Mouse (Mus musculus): ENCODE results near the gene Prelp. TPM values are rescaled to one million over a fixed set of nuclear protein-coding genes. Genes with fewer than 3 reads are reported as not detected.

Prelp gene
- polyA plus RNA-seq, 1 experiment from 2014 or later = 1.1 TPM

DNA sequence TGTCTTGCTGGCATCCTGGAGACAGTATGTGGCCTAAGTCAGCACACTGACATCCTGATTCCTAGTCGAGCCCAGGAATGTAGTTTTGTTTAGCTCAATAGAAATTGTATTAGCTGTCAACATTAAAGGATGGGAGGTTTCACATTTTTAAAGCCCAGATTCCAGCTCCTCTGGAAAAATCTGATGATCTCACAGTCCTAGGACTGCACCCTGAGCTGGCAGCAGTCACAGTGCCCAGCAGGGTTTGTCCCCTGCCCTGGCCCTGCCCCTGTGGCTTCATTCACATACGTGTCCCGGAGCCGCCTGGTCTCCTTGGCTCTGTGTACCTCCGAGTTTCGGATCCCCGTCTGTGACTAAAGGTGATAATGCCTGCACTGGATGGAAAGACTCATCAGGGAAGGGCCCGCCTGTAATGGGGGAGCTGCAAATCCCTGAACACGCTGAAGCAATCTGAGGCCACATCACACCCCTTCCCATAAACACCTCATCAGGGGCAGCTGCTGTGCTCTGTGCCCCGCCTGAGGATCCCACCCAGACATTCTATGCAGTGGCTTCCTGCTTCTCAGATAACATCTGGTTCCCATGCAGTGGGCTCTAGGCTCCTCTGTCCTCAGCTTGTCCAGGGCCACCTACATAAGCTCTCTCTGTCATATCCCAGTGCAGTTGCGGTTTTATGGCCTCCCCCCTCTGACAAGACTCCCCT lies 20.1 kb upstream of the Prelp start:
- no peaks in the 10 kb centered on the region for H3K27me3 ChIP-seq (ENCODE audit: control insufficient read depth, insufficient read depth, low read length)
- H3K36me3 ChIP-seq (ENCODE audit: control insufficient read depth, insufficient read depth, low read length) = no peaks in the 10 kb centered on the region
- H3K4me2 ChIP-seq = no peak overlapping the region
- no peak overlapping the region for H3K27ac ChIP-seq (ENCODE audit: low read depth, low read length)
- H3K4me1 ChIP-seq (ENCODE audit: control insufficient read depth, insufficient read depth, low read length) = no peaks in the 10 kb centered on the region
- 54% methylated on average over 11 of the region's 11 CpGs for WGBS (ENCODE audit: insufficient replicate concordance)
- ATAC-seq (replicated peaks; ENCODE audit: insufficient number of reproducible peaks, low FRiP score, low TSS enrichment) = no peak
- H3K9me3 ChIP-seq (replicated peaks; ENCODE audit: control insufficient read depth, low read length) = no peaks in the 10 kb centered on the region
- H3K9ac ChIP-seq (ENCODE audit: low read depth, low read length) = no peak overlapping the region
- H3K4me3 ChIP-seq (ENCODE audit: low read depth, low read length) = no peak overlapping the region

DNA sequence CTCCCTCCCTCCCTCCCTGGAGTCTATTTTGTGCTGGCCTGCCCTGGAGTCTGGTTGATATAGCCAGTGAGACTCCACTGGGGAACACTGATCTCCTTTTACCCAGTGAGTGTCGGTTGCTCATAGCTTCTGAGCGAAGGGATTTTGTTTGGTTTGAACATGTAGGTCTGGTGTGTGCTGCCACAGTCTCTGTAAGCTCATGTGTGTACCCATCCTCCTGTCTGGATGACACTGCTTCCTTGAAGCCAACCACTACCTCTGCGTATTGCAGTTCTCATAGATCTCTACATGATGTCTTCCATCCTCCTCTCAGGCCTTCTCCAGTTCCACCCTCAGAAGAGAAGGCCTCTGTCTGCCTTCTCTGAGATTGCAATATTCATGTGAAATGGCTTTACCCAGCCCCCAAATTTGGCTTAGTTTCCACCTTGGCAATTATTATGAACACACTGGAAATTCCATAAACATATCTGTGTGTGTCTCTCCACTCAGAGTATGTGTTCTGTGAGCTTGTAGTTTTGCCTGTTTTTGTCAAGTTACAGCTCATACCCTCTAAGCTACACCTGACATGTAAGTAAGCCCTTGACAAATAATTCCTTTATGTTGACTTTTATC lies 19.4 kb upstream of the Prelp start:
- no peaks in the 10 kb centered on the region for H3K27me3 ChIP-seq (ENCODE audit: control insufficient read depth, insufficient read depth, low read length)
- no peak overlapping the region for H3K27ac ChIP-seq (ENCODE audit: low read depth, low read length)
- no peaks in the 10 kb centered on the region for H3K36me3 ChIP-seq (ENCODE audit: control insufficient read depth, insufficient read depth, low read length)
- 65% methylated on average over 3 of the region's 3 CpGs for WGBS (ENCODE audit: insufficient replicate concordance)
- H3K4me2 ChIP-seq = no peak overlapping the region
- no peak for ATAC-seq (replicated peaks; ENCODE audit: insufficient number of reproducible peaks, low FRiP score, low TSS enrichment)
- H3K4me3 ChIP-seq (ENCODE audit: low read depth, low read length) = no peak overlapping the region
- no peaks in the 10 kb centered on the region for H3K4me1 ChIP-seq (ENCODE audit: control insufficient read depth, insufficient read depth, low read length)
- H3K9me3 ChIP-seq (replicated peaks; ENCODE audit: control insufficient read depth, low read length) = no peaks in the 10 kb centered on the region
- no peak overlapping the region for H3K9ac ChIP-seq (ENCODE audit: low read depth, low read length)

DNA sequence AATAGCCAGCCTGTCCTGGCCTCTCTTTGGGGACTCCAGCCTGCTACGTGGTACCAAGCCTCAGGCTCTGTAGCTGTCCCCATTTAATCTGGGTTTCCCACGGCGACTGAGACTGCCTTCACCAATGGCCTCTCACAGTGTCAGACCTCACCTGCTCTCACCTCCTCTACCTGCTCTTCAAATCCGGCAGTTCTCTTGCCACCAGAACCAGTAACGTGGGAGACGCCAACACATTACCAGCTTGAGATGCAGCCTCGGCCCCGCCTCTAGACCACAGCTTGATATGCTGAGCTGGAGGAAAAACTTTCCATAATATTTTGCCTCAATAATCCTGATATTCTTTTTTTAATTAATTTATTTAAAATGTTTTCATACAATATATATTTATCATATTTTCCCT lies 18.5 kb upstream of the Prelp start:
- Histone ChIP-seq H3K9me3 (replicated peaks; ENCODE audit: control insufficient read depth, low read length) (no peaks in the 10 kb centered on the region), H3K9ac (ENCODE audit: low read depth, low read length) (no peak overlapping the region), H3K4me1 (ENCODE audit: control insufficient read depth, insufficient read depth, low read length) (no peaks in the 10 kb centered on the region), H3K4me2 (no peak overlapping the region), H3K36me3 (ENCODE audit: control insufficient read depth, insufficient read depth, low read length) (no peaks in the 10 kb centered on the region), H3K4me3 (ENCODE audit: low read depth, low read length) (no peak overlapping the region), H3K27ac (ENCODE audit: low read depth, low read length) (no peak overlapping the region), H3K27me3 (ENCODE audit: control insufficient read depth, insufficient read depth, low read length) (no peaks in the 10 kb centered on the region)
- 77% methylated on average over 8 of the region's 8 CpGs for WGBS (ENCODE audit: insufficient replicate concordance)
- no peak; the same call in 1 of the 2 replicates for ATAC-seq (replicated peaks; ENCODE audit: insufficient number of reproducible peaks, low FRiP score, low TSS enrichment)

DNA sequence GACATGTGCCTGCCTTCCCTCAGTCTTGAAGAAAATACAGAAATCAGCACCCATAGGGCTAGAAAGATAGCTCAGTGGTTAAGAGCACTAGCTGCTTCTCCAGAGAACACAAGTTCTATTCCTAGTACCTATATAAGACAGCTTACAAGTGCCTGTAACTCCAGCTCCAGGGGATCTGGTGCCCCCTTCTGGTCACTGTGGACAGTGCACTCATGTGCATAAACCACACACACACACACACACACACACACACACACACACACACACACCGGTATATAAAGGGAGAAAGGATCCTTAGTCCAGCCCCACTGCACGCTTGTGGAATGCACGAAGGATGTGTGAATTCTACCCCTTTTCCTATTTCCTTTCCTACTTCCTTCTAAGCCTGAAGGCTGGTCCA lies 15.0 kb upstream of the Prelp start:
- 99% methylated on average over 3 of the region's 3 CpGs for WGBS (ENCODE audit: insufficient replicate concordance)
- Histone ChIP-seq H3K27ac (ENCODE audit: low read depth, low read length) (no peak overlapping the region), H3K9ac (ENCODE audit: low read depth, low read length) (no peak overlapping the region), H3K4me2 (no peak overlapping the region), H3K4me1 (ENCODE audit: control insufficient read depth, insufficient read depth, low read length) (0 out of 2 replicates have a peak, but pooled peaks cover 2% of the 10 kb centered on the region), H3K4me3 (ENCODE audit: low read depth, low read length) (no peak overlapping the region), H3K27me3 (ENCODE audit: control insufficient read depth, insufficient read depth, low read length) (no peaks in the 10 kb centered on the region), H3K9me3 (replicated peaks; ENCODE audit: control insufficient read depth, low read length) (no peaks in the 10 kb centered on the region), H3K36me3 (ENCODE audit: control insufficient read depth, insufficient read depth, low read length) (no peaks in the 10 kb centered on the region)
- no peak for ATAC-seq (replicated peaks; ENCODE audit: insufficient number of reproducible peaks, low FRiP score, low TSS enrichment)

DNA sequence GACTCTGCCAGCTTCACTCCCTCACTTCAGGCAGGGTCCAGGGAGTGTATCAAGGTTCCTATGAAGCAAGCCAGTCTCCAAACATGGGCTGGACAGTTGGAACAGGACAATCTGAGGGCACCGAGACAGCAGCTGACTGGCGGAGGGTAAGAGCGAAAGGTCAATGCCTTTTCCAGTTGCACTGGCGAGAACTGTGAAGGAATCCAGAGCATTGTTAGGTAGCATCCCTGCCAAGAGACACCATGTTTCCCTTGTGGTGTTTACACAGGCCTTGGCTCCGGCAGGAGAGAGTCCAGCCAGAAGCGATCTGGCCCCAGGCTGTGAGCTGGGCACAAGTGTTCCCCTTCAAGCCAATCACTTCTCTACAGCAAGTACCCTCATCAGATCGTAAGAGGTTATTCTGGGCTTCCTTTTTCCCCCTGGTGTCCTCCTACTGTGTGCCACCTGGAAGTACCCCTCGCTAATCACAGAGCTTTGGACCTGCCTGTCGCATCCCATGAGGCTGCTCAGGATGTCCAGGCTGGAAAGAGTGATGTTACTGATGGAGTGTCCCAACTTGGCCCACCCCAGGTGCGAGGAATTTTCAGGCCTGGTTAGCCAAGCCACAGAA lies 13.2 kb upstream of the Prelp start:
- Histone ChIP-seq H3K36me3 (ENCODE audit: control insufficient read depth, insufficient read depth, low read length) (no peaks in the 10 kb centered on the region), H3K4me2 (no peak overlapping the region), H3K9ac (ENCODE audit: low read depth, low read length) (no peak overlapping the region), H3K27me3 (ENCODE audit: control insufficient read depth, insufficient read depth, low read length) (no peaks in the 10 kb centered on the region), H3K4me1 (ENCODE audit: control insufficient read depth, insufficient read depth, low read length) (0 out of 2 replicates have a peak, but pooled peaks cover 2% of the 10 kb centered on the region), H3K27ac (ENCODE audit: low read depth, low read length) (no peak overlapping the region), H3K4me3 (ENCODE audit: low read depth, low read length) (no peak overlapping the region), H3K9me3 (replicated peaks; ENCODE audit: control insufficient read depth, low read length) (no peaks in the 10 kb centered on the region)
- ATAC-seq (replicated peaks; ENCODE audit: insufficient number of reproducible peaks, low FRiP score, low TSS enrichment) = no peak
- WGBS (ENCODE audit: insufficient replicate concordance) = 72% methylated on average over 10 of the region's 10 CpGs

DNA sequence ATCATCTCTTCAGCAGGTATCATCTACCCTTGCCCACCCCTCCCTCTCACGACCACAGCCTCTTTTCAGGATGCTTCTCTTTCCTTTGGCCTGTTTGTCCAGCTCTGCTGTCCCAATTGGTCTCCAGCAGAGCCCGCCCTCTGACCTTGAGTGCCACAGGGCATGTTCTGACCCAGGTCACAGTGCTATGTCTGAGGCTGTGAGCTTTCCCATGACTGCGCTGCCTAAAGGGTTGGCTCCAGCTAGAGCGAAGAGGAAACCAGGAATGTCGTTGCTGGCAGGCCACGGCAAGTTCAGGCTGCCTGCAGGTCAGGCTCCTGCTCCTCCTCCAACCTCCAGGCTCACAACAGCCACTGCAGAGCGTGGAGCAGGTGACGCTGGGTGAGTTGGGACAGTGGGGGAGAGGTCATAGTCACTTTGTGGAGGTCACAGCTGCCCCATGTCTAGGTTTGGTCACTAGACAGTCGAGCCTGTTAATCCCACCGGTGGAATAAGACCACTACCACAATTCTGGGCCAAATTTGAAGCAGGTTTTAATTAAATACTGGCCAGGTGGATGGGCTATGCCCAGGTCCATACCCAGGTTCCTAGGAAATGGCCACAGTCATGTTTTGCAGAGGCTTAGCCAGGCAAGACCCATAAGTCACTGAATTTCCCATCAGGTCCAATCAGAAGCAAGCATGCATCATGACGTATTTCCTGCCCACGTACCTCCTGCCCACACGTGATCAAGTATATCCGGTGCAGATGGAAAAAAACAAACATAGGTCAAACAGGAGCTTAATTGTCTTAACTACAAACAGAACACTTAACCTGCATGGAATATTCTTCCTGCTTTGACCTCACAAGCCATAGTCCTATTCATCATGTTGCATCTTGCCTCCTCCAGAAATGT lies 12.3 kb upstream of the Prelp start:
- H3K27ac ChIP-seq (ENCODE audit: low read depth, low read length) = no peak overlapping the region
- no peaks in the 10 kb centered on the region for H3K36me3 ChIP-seq (ENCODE audit: control insufficient read depth, insufficient read depth, low read length)
- H3K27me3 ChIP-seq (ENCODE audit: control insufficient read depth, insufficient read depth, low read length) = no peaks in the 10 kb centered on the region
- no peaks in the 10 kb centered on the region for H3K9me3 ChIP-seq (replicated peaks; ENCODE audit: control insufficient read depth, low read length)
- no peak for ATAC-seq (replicated peaks; ENCODE audit: insufficient number of reproducible peaks, low FRiP score, low TSS enrichment)
- H3K4me1 ChIP-seq (ENCODE audit: control insufficient read depth, insufficient read depth, low read length) = 0 out of 2 replicates have a peak, but pooled peaks cover 2% of the 10 kb centered on the region
- 55% methylated on average over 14 of the region's 14 CpGs for WGBS (ENCODE audit: insufficient replicate concordance)
- H3K4me3 ChIP-seq (ENCODE audit: low read depth, low read length) = no peak overlapping the region
- H3K4me2 ChIP-seq = no peak overlapping the region
- no peak overlapping the region for H3K9ac ChIP-seq (ENCODE audit: low read depth, low read length)

DNA sequence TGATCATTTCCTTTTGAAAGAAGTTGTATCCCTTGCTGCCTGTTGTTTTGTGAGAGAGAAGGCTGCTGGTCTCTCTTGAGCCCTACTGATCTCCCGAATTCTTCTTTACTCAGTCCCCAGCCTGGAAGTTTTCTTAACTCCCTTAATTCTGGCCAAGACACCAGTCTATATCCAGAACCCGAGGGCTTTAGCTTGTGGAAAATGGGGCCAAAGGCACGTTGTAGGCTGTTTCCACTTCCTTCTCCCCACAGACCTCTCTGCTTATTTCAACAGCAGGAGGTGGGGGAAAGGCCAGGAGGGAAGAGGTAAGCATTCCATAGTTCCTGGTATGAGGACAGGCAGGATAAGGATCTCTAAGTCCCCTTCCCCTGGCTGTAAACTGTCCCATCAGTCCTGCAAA lies 8.8 kb upstream of the Prelp start:
- Histone ChIP-seq H3K27me3 (ENCODE audit: control insufficient read depth, insufficient read depth, low read length) (no peaks in the 10 kb centered on the region), H3K9ac (ENCODE audit: low read depth, low read length) (no peak overlapping the region), H3K4me1 (ENCODE audit: control insufficient read depth, insufficient read depth, low read length) (0 out of 2 replicates have a peak, but pooled peaks cover 2% of the 10 kb centered on the region), H3K36me3 (ENCODE audit: control insufficient read depth, insufficient read depth, low read length) (no peaks in the 10 kb centered on the region), H3K4me2 (no peak overlapping the region), H3K27ac (ENCODE audit: low read depth, low read length) (no peak overlapping the region), H3K4me3 (ENCODE audit: low read depth, low read length) (no peak overlapping the region), H3K9me3 (replicated peaks; ENCODE audit: control insufficient read depth, low read length) (no peaks in the 10 kb centered on the region)
- 42% methylated on average over 3 of the region's 3 CpGs for WGBS (ENCODE audit: insufficient replicate concordance)
- ATAC-seq (replicated peaks; ENCODE audit: insufficient number of reproducible peaks, low FRiP score, low TSS enrichment) = no peak

DNA sequence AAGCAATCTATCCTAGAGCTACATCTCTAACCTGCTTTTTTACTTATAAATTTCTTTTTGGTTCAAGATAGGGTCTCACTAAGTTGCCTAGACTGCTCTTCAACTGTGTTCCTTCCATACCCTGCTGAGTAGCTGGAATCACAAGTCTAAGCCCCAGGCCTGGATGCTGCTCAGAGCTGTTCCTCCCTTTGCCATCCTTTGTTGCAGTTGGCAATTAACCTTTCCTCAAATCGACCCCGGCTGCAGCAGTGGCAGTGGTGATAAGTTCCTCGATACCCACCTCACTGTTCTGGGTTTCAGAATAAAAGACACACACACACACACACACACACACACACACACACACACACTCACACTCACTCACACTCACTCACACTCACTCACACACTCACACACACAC lies 4.0 kb upstream of the Prelp start:
- Histone ChIP-seq H3K27ac (ENCODE audit: low read depth, low read length) (no peak overlapping the region), H3K27me3 (ENCODE audit: control insufficient read depth, insufficient read depth, low read length) (no peaks in the 10 kb centered on the region), H3K9ac (ENCODE audit: low read depth, low read length) (no peak overlapping the region), H3K4me1 (ENCODE audit: control insufficient read depth, insufficient read depth, low read length) (peaks cover 6% of the 10 kb centered on the region), H3K9me3 (replicated peaks; ENCODE audit: control insufficient read depth, low read length) (no peaks in the 10 kb centered on the region), H3K4me2 (no peak overlapping the region), H3K4me3 (ENCODE audit: low read depth, low read length) (no peak overlapping the region), H3K36me3 (ENCODE audit: control insufficient read depth, insufficient read depth, low read length) (no peaks in the 10 kb centered on the region)
- WGBS (ENCODE audit: insufficient replicate concordance) = 77% methylated on average over 3 of the region's 3 CpGs
- no peak for ATAC-seq (replicated peaks; ENCODE audit: insufficient number of reproducible peaks, low FRiP score, low TSS enrichment)

Measured in heart, embryonic 11.5 days (tissue).